Mouse (Mus musculus): ENCODE measurements at regions not wholly inside any gene's neighbourhood (a gene's known extent, or its start where the extent isn't known, plus 50 kb on each side); places are given as distances from the start of the nearest gene placed in this dataset.
"Not testable (repeated sequence)": the region's sequence is repeated elsewhere in the genome, so short reads cannot be mapped to it uniquely, and the experiment has no call there.

GRCm38 (mm10) chr7:25981167-25981566, 80.1 kb upstream of the Cyp2b13 start:
- DNase-seq (ENCODE audit: low spot score), result no peak
- no peaks in the 10 kb centered on the region for H3K27me3 ChIP-seq (ENCODE audit: insufficient read depth, low read length)
- H3K4me2 ChIP-seq (ENCODE audit: low read length), result no peak overlapping the region
- H3K36me3 ChIP-seq (ENCODE audit: insufficient read depth, low read length), result no peaks in the 10 kb centered on the region
- H3K27ac ChIP-seq, result no peak overlapping the region
- 94% methylated on average over 1 of the region's 1 CpGs for WGBS
- no peak for TF ChIP-seq CTCF (IDR thresholded peaks at IDR 0.05; ENCODE audit: low read depth)
- ATAC-seq (replicated peaks; ENCODE audit: low FRiP score, low read depth), result no peak
- no peak overlapping the region for H3K4me3 ChIP-seq (replicated peaks; ENCODE audit: low read depth, low read length)
- no peak overlapping the region for H3K9ac ChIP-seq (ENCODE audit: low read depth, low read length)
- no peaks in the 10 kb centered on the region for H3K4me1 ChIP-seq (replicated peaks; ENCODE audit: insufficient read depth, low read length)
- no peaks in the 10 kb centered on the region for H3K9me3 ChIP-seq (replicated peaks; ENCODE audit: low read length)

GRCm38 (mm10) chr7:25986981-25987380, 74.3 kb upstream of the Cyp2b13 start:
- Histone ChIP-seq H3K4me1 (replicated peaks; ENCODE audit: insufficient read depth, low read length) (no peaks in the 10 kb centered on the region), H3K36me3 (ENCODE audit: insufficient read depth, low read length) (no peaks in the 10 kb centered on the region), H3K4me3 (replicated peaks; ENCODE audit: low read depth, low read length) (no peak overlapping the region), H3K27ac (no peak overlapping the region), H3K9ac (ENCODE audit: low read depth, low read length) (no peak overlapping the region), H3K9me3 (replicated peaks; ENCODE audit: low read length) (no peaks in the 10 kb centered on the region), H3K27me3 (ENCODE audit: insufficient read depth, low read length) (no peaks in the 10 kb centered on the region), H3K4me2 (ENCODE audit: low read length) (no peak overlapping the region)
- DNase-seq (ENCODE audit: low spot score), result no peak
- no peak for ATAC-seq (replicated peaks; ENCODE audit: low FRiP score, low read depth)
- WGBS, result 92% methylated on average over 3 of the region's 3 CpGs
- TF ChIP-seq CTCF (IDR thresholded peaks at IDR 0.05; ENCODE audit: low read depth), result no peak

GRCm38 (mm10) chr7:25988322-25988721, 73.0 kb upstream of the Cyp2b13 start:
- Histone ChIP-seq H3K27ac (no peak overlapping the region), H3K4me2 (ENCODE audit: low read length) (no peak overlapping the region), H3K4me3 (replicated peaks; ENCODE audit: low read depth, low read length) (no peak overlapping the region), H3K36me3 (ENCODE audit: insufficient read depth, low read length) (no peaks in the 10 kb centered on the region), H3K9ac (ENCODE audit: low read depth, low read length) (no peak overlapping the region), H3K9me3 (replicated peaks; ENCODE audit: low read length) (no peaks in the 10 kb centered on the region), H3K4me1 (replicated peaks; ENCODE audit: insufficient read depth, low read length) (no peaks in the 10 kb centered on the region), H3K27me3 (ENCODE audit: insufficient read depth, low read length) (no peaks in the 10 kb centered on the region)
- no peak for ATAC-seq (replicated peaks; ENCODE audit: low FRiP score, low read depth)
- DNase-seq (ENCODE audit: low spot score), result no peak
- TF ChIP-seq CTCF (IDR thresholded peaks at IDR 0.05; ENCODE audit: low read depth), result peak; percentile 33; the same call in 1 of the 2 replicates

GRCm38 (mm10) chr7:26005916-26006315, 55.4 kb upstream of the Cyp2b13 start:
- not testable (repeated sequence) for H3K9ac ChIP-seq (ENCODE audit: low read depth, low read length); H3K36me3 ChIP-seq (ENCODE audit: insufficient read depth, low read length); DNase-seq (ENCODE audit: low spot score); H3K27me3 ChIP-seq (ENCODE audit: insufficient read depth, low read length); H3K9me3 ChIP-seq (replicated peaks; ENCODE audit: low read length); H3K4me1 ChIP-seq (replicated peaks; ENCODE audit: insufficient read depth, low read length); H3K4me3 ChIP-seq (replicated peaks; ENCODE audit: low read depth, low read length); H3K27ac ChIP-seq; ATAC-seq (replicated peaks; ENCODE audit: low FRiP score, low read depth); H3K4me2 ChIP-seq (ENCODE audit: low read length)
- 85% methylated on average over 6 of the region's 6 CpGs for WGBS

GRCm38 (mm10) chr7:26008056-26008455, 53.2 kb upstream of the Cyp2b13 start:
- no peaks in the 10 kb centered on the region for H3K36me3 ChIP-seq (ENCODE audit: insufficient read depth, low read length)
- ATAC-seq (replicated peaks; ENCODE audit: low FRiP score, low read depth) (no peak), DNase-seq (ENCODE audit: low spot score) (no peak)
- no peak overlapping the region for H3K4me2 ChIP-seq (ENCODE audit: low read length)
- H3K27me3 ChIP-seq (ENCODE audit: insufficient read depth, low read length), result no peaks in the 10 kb centered on the region
- TF ChIP-seq CTCF (IDR thresholded peaks at IDR 0.05; ENCODE audit: low read depth), result no peak
- H3K27ac ChIP-seq, result no peak overlapping the region
- H3K4me3 ChIP-seq (replicated peaks; ENCODE audit: low read depth, low read length), result no peak overlapping the region
- H3K4me1 ChIP-seq (replicated peaks; ENCODE audit: insufficient read depth, low read length), result no peaks in the 10 kb centered on the region
- H3K9ac ChIP-seq (ENCODE audit: low read depth, low read length), result no peak overlapping the region
- H3K9me3 ChIP-seq (replicated peaks; ENCODE audit: low read length), result no peaks in the 10 kb centered on the region
- 70% methylated on average over 4 of the region's 4 CpGs for WGBS

Data from kidney, postnatal 0 days (tissue).